Mouse (Mus musculus) myocyte (in vitro differentiated cells): Measurements from ENCODE around the gene Mff.

Experiments used
- MYOD1 ChIP-seq, 3 experiments: IDR thresholded peaks; one replicate each; pipeline ENCODE4 v1.6.1; 2011; ENCODE audit warnings: control low read depth in 2 of 3, low read depth in 2 of 3, mild to moderate bottlenecking in 2 of 3, moderate library complexity in 1 of 3; ENCODE audit not compliant: insufficient read length in 2 of 3, control insufficient read depth in 1 of 3
- POLR2AphosphoS2 ChIP-seq: IDR thresholded peaks from one replicate; pipeline ENCODE4 v1.6.1; 2011; ENCODE audit warnings: low read depth, control low read depth; ENCODE audit not compliant: insufficient read length

DNA sequence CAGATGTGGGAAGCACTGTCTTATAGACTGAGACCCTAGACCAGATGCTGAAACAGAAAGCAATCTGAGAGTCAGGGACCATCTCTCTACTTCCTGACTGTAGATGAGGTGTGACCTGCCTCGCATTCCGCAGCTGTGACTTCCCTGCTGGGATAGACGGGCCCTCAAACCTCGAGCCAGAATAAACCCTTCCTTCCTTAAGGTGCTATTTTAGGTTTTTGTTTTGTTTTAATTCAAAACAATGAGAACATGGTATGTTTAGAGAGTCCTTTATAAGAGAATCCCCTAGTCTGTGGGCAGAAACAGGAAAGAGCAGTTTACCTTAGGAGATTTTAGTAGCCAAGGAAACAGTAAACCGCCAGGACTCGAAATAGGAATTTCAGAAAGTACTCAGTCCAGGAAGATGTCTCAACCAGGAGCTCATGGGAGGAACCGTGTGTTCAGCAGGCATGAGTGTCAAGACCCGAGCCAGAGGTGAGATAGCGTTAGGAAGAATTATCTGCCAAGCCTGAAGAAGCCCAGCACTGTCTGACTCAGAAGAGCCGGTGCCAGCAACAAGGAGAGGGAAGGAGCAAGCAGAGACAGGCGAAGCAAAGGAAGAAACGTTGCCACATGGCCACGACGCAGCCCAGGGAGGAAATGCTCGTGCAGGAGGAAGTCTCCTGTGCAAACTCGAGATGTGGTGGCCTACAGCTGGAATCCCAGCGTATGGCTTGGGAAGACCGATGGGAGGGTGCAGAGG is 71.2 kb downstream of the Mff start:
- no peak for TF ChIP-seq POLR2AphosphoS2
- TF ChIP-seq MYOD1 (IDR thresholded peaks at IDR 0.05; ENCODE audit: control insufficient read depth in 1 of 3, insufficient read length in 2 of 3, low read depth in 2 of 3): no peak
